Mouse (Mus musculus) midbrain, embryonic 16.5 days (tissue): ENCODE data around the gene Gm3376. TPM values are rescaled to one million over a fixed set of nuclear protein-coding genes. Genes with fewer than 3 reads are reported as not detected.
"Not testable (repeated sequence)": the region's sequence is repeated elsewhere in the genome, so short reads cannot be mapped to it uniquely, and the experiment has no call there.

Experiments
- ATAC-seq: fragments of 200-750 bp; cut with Nextera tagmentation; 2 replicates; pipeline ENCODE4 v1.8.0; 2017; ENCODE audit warnings: moderate TSS enrichment
- H3K27ac ChIP-seq: fragments of 300-500 bp; sonication (generic); 2 replicates; pipeline ENCODE4 v1.5.1; 2014; ENCODE audit warnings: mild to moderate bottlenecking, low read length, mixed read lengths
- H3K27me3 ChIP-seq: fragments of 300-500 bp; sonication (generic); 2 replicates; pipeline ENCODE4 v1.6.1; 2014; ENCODE audit warnings: low read depth, low read length, mixed read lengths; ENCODE audit not compliant: control insufficient read depth, insufficient read depth
- H3K36me3 ChIP-seq: fragments of 300-500 bp; sonication (generic); 2 replicates; pipeline ENCODE4 v1.6.1; 2014; ENCODE audit warnings: mild to moderate bottlenecking, low read length, moderate library complexity, mixed read lengths; ENCODE audit not compliant: control insufficient read depth, insufficient read depth
- H3K4me1 ChIP-seq: fragments of 300-500 bp; sonication (generic); 2 replicates; pipeline ENCODE4 v1.6.1; 2014; ENCODE audit warnings: mild to moderate bottlenecking, low read length, mixed read lengths; ENCODE audit not compliant: control insufficient read depth, insufficient read depth
- H3K4me2 ChIP-seq: fragments of 300-500 bp; sonication (generic); 2 replicates; pipeline ENCODE4 v1.6.1; 2014; ENCODE audit warnings: mild to moderate bottlenecking, low read length, mixed read lengths
- H3K4me3 ChIP-seq: fragments of 300-500 bp; sonication (generic); 2 replicates; pipeline ENCODE4 v1.5.1; 2014; ENCODE audit warnings: low read depth, mild to moderate bottlenecking, low read length, moderate library complexity, mixed read lengths
- H3K9ac ChIP-seq: fragments of 300-500 bp; sonication (generic); 2 replicates; pipeline ENCODE4 v1.6.1; 2014; ENCODE audit warnings: low read depth, low read length, mixed read lengths
- H3K9me3 ChIP-seq: fragments of 300-500 bp; sonication (generic); replicated peaks from 2 replicates; pipeline ENCODE4 v1.6.1; 2014; ENCODE audit warnings: mild to moderate bottlenecking, low read length, mixed read lengths; ENCODE audit not compliant: control insufficient read depth, poor library complexity, severe bottlenecking
- WGBS: fragments of 180-500 bp; shearing (Covaris S2); extraction: QIAGEN DNeasy Blood & Tissue Kit; methylation state at CpG from one replicate; pipeline ENCODE4 v1.1.7; 2014; 5-methylcytosine and 5-hydroxymethylcytosine counted together
- polyA plus RNA-seq: library from polyadenylated mRNA; unstranded; fragments of >200 nt; fragmentation: Nextera tagmentation; extraction: Ambion mirVana; gene quantifications from 2 replicates; pipeline ENCODE4 v1.2.1, GENCODE M21; 2015

Gene Gm3376
- not detected in 2 replicates for polyA plus RNA-seq

DNA sequence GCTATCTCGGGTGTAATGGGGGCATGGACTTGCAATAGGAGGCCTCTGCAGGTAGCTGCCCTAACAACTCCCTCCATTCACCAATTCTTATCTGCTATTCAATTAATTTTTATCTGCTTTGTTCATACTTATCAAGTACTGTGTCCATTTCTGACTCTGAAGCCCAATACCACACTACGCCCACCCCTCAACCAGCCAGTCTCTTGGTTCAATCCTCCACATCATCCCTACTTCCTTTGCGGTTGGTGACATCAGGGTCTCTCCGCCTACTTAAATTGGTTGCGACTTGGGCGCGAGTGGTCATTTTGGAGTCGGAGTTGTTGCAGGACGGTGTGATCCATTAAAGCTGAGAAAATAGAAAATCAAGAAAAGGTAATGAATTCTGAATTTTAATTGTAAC, at the start of gene Gm3376:
Gene Gm3376 (plus strand): TSS at position 301 of the 400 bp plus-strand sequence.
- not testable (repeated sequence) for ATAC-seq, H3K9me3 ChIP-seq, H3K9ac ChIP-seq, H3K4me3 ChIP-seq, H3K27ac ChIP-seq, H3K4me2 ChIP-seq, H3K27me3 ChIP-seq, H3K36me3 ChIP-seq, H3K4me1 ChIP-seq
- WGBS: no CpG with 5 or more reads among the region's 9 CpGs
